Mouse (Mus musculus): ENCODE results near the gene Fam172a. TPM values are rescaled to one million over a fixed set of nuclear protein-coding genes. Genes with fewer than 3 reads are reported as not detected.

Fam172a gene
- polyA plus RNA-seq, 2 experiments from 2014 or later: 27.7 to 28.1 TPM

DNA sequence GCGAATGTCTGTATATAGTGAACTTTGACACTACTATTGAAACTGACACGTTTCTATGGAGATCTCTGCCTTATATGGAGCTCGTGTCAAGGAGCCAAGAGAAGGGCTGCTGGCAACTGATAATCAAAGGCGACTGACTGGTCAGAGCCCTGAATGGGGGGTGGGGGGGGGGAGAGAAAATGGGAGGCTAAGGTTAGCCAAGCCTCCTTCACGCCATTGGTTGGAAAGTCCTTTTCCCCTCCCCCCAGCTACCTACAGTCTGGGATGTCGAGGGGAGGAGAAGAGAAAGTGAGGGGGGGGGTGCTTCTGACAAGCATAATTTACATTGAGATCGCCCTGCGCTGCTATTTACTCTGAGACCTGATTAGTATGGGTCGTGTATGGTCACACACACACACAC, 498.6 kb downstream of the Fam172a start:
- no peak for ATAC-seq

DNA sequence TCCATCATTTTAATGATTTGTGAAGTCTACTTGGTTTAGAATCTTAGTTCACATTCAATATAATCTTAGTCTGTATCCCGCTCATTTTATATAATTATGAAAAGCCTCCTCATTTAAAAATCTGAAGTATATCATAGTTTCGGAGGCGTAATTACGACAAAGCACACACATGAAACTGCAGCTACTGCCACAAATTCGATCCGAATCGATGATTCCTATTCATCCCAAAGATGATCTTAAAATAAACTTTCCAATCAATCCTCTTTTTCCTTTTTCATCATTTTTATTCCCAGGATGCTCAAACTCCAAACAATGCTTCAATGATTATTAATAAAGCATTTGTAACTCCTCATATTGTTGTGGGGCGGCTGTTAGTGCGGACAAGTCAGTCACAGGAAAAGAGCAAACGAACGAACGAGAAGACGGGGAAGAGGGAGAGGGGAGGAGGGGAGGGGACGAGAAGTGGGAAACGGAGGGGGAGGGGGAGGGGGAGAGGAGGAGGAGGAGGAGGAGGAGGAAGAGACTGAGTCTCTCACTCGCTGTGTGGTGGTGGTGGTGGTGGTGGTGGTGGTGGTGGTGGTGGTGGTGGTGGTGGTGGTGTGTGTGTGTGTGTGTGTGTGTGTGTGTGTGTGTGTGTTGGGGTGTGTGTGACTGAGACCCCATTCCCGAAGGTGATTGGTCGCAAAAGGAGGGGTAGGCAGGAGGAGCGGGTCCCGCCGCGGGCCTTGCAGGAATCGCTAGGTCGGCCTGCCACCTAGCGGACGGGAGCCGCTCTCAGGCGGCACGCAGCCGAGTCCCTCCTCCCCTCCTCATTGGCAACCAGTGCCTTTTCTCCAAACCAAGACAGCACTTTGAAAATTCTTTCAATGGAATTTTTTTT, 499.4 kb downstream of the Fam172a start:
- ATAC-seq: peak; percentile 59

DNA sequence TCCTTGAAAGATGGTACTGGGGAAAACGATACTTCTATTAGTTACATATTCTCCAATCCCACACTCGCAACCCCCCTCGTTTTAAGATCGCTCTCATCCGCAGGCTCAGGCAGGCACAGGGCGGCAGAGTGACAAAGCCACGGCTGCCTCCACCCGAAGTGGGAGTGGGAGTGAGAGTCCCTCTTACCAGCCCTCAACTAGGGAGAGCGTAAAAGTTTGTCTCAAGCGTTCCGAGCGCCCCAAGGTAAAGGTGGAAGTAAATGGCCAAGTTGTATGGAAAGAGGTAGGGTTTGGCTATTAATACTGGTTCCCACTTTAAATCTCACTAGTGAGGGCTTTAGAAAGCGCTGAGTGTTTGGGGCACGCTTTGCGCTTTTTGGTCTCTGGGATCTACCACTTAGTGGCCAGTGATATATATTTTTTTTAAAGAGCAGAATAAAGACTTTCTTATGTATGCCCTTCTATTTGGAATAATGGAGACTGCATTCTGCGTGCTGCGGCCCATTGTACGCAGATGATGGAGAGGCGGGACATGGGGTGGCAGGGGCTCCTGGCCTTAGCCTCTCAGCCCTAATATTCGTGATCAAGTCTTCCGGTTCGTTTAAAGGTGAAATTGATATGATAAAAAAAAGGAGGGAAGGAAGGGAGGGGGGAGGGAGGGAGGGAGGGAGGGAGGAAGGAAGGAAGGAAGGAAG, 500.2 kb downstream of the Fam172a start:
- no peak for ATAC-seq

DNA sequence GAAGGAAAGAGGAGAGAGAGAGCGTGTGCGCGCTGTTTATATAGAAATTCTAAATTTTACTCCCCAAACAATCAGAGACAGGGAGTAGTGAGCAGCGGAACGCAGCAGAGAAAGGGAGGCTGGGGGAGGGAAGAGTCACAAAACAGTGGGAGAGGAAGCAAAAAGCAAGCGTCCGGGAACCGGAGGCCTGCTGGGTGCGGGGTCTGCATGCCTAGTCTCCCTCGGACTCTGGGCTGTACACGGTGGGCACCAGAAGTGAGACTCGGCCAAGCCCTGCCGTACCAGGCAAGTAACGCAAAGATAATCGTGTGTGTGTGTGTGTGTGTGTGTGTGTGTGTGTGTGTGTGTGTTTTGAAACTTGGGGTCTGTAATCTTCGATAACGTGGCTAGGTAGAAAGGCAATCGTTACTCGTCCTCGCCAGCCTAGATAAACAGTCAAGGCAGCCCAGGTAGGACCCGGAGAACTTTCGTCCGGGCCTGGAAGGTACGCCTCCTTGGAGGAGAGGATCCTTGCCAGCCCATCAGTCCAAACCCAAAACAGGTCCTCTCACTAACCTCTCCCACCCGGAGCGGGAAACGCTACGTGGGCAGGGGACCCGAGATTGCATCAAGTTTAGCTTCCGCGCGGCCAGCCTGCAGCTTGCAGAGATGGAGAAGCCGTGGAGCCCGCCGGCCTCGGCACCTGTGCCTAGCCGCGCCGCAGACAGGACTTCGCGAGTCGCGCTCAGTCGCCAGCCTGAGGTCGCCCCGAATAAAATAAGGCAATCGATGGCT, 500.9 kb downstream of the Fam172a start:
- no peak for ATAC-seq

GRCm38 (mm10) chr13:78203348-78204061, 501.7 kb downstream of the Fam172a start:
- ATAC-seq: no peak

- no peak for ATAC-seq
Observed at GRCm38 (mm10) chr13:78205426-78205825, 503.6 kb downstream of the Fam172a start.

- no peak for ATAC-seq
Observed at GRCm38 (mm10) chr13:78206891-78207430, 505.1 kb downstream of the Fam172a start.

DNA sequence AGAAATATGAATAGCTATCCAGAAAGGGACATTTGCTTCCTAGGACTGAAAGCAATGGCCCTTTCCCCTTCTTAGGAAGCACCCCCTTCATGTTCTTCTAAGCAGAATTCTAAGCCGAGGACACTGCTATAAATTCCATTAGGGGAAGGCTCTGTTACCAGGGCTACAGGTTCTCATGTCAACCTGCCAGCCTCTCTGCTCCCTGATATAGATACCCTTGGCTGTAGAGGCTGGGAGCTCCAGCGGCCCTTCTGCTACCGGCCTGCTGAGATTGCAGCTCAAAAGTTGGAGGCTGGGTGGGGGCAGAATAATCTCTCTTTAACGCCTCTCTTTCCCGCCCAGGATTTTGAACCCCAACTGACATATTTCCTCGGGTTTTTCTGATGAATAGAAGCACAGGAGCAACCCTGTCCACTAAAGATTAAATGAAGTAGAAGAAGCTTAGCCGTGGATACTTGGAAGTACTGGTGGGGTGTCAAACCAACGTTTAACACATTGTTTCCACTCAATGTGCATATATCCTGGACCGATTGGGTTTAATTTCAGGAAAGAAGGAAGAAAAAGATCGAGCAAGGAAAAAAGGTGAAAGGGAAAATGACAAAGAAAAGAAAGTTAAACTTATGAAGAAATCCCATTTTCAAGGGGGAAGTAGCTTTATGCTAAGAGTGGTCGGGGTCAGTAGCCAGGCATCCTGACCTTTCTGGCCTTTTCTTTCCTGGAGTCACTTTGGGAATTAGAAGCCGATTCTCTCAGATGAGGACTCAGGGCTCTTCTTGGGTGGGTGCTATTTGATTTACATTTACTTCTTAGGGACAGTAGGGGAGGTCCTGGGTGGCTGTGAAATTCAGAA, 506.2 kb downstream of the Fam172a start:
- ATAC-seq: no peak

DNA sequence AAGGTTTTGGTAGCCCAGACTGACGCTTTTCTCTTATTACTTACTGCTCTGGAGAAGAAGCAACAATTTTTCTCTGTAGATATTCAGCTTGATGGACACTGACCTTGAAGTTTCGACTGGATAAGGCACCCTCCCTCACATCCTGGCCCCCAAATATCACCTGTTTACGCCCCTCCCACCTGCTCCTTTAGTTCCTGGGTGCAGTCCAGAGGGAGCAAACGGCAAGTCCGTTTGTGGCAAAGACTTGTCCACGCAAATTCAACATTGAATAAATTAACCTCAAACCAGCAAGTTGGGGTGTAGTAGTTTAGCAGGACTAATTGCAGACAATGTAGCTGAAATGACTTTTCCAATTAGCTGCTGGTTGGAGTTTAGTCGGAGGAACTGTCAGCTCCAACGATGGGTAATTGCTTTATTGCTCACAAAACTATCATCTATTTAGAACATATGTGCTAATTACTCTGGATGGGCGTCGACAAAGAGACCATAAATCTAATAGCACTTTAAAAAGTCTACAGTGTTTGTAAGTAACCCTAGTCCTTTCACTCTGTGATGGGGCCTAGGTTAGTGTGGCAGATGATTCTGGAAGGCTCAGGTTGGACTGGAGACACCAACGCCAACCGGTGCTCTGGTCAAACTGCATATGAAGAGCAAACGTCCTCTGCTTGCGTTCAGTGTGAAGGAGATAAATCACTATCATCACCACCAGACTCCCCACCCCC, 507.0 kb downstream of the Fam172a start:
- ATAC-seq: no peak

- no peak for ATAC-seq
Observed at GRCm38 (mm10) chr13:78209611-78210028, 507.8 kb downstream of the Fam172a start.

DNA sequence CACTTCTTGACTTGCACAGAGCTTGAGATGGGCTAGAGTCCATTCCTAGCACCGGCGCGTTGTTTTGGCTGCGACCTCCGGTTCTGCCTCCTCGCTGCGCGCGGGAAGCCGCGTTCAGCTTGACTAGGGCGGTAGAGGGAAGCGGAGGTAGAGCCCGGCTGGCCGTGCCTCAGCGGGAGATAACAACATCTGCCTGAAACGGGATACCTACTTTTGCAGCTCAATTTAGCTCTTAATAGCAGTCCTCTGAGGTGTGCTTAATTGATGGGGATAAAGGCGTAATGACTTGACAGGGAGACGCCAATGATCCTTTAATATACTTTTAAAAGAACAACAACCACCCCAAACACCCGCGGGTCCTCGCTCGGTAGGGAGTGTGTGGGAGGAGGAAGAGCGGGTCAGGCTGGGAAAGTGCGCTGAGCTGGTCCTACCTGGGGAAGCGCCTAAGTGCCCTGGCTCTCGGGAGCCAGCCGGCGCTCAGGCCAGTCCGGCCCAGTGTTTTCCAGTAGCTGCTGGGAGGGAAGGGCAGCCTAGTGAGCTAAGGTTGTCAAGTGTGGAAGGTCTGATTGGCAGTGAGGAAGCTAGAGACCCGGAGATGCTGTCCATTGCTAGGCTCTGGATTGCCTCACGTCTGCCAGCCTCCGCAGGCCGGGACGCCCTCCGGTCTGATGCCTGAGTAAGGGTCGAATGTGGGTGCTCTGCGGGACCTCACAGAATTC, 508.4 kb downstream of the Fam172a start:
- ATAC-seq: no peak

DNA sequence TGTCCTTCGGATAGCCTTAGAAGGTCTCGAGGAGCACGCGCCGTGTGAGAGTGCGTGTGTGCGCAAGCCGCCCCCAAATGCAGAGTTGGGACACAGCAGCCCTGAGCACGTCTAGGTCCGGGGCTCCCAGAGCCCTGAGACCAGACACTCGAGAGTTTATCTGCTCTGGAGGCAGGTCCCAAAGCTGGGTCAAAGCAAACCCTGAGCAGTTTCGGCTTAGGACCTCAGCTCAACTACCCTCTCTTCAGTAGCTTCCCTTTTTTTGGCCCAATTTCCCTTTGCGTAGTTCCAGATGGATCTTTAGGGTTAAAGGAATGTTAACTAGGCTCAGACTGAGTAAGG, 508.9 kb downstream of the Fam172a start:
- ATAC-seq: no peak

DNA sequence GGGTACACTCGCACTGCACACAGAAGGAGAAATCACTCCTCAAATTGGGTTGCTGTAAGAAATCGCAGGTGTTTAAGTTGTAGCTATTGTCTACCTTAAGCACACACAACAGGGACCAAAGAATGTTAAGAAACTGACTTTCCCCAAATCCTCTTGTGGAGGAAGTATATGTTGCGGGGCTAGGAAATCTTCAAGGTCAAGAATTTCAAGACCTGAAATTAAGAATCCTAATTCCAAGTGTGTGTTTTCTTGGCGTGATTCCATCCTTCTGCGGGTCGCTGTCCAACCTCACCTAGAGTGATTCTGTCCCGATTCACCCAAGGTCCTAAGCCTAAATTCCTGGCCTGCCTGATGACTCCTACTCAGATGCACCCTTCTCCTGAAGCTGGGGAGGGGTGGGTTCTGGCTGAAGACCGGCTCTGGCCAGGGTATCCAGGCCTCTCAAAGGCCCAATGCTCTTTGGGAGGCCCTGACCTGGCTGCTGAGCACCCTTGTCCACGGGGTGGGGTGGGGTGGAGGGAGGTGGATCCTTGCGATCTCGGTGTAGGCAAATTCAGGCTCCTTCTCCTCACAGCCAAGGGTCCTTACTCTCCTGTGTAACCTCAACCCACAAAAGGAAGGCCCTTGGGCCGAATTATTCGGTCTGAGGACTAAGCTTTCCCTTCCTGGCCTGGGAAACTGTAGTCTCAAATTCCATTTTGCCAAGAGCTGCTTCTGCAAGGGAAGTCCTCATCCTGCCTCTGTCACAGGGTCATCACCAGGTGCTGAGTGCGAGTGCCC, 509.6 kb downstream of the Fam172a start:
- no peak for ATAC-seq

- no peak for ATAC-seq
Observed at GRCm38 (mm10) chr13:78212111-78212510, 510.3 kb downstream of the Fam172a start.

- ATAC-seq: no peak
Observed at GRCm38 (mm10) chr13:78213155-78213554, 511.3 kb downstream of the Fam172a start.

DNA sequence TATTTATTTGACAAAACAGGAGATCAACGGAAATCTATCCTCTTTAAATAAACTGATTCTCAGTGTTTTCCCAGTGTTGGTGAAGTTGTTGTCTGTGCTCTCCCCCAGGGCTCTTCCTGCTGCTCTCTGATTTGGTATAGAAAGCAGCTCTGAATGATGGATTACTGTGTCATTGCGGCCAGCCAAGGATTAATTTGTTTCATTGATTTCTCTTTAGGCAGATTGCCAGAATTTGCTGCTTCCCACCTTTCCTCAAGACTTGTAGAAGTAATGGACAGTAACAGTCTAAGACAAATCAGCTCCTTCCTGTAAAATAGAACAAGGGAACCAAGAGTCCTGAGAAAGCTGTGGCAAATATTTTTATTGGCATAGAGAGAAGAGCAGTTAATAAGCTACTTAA, 513.4 kb downstream of the Fam172a start:
- no peak for ATAC-seq
